ENCODE assay signal across 8 mouse cellular contexts in the genomic region with DNA sequence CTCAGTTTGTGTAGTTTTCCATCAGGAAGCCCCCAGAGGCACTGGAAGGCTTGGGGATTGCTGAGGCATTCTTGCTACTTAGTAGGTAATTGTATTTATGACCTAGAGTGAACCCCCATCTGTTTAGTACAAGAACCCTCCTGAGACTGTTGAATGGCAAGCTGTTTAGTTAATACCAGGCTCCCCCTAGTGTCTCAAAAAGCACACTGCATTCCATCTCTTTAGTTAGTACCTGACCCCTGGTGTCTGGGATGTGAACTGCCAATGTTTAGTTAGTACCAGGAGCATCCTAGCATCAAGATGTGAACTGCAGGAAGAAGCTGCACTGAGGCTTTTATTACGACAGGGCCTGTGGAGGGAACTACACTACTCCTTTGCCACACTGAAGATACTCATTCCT. TPM values are rescaled to one million over a fixed set of nuclear protein-coding genes. Genes with fewer than 3 reads are reported as not detected.
DNase-seq lines count a peak whose midpoint lies in the region; ATAC-seq and TF ChIP-seq lines count a peak whose summit lies in the region.
"Had no signal": no experiment of that assay in that cellular context is flagged by ENCODE, and none has a peak within 500 bp of the region (broad histone marks: within the 10 kb centered on the region; RNA-seq: fewer than 3 reads in every experiment).

No protein-coding gene starts in this region.

- POLR2A ChIA-PET in Patski (lab: Charles Lee): no interaction called here

- peak; percentile 57 for DNase-seq in Patski (ENCODE audit: low read depth, low spot score)
- DNase-seq in cerebellum, adult 11-12 months: peak; percentile 67
- DNase-seq in hindlimb bud, embryonic 11.5 days (ENCODE audit: extremely low spot score, low read depth, low spot score): peak; percentile 90
- peak; percentile 64 to 72 for DNase-seq in left cerebral cortex, adult 2 months (ENCODE audit: extremely low spot score in 1 of 2, low spot score in 2 of 2)
- DNase-seq in skeletal muscle tissue, adult 2 months (ENCODE audit: low read depth, low spot score): peak; percentile 83

- no peak overlapping the region for H3K4me3 ChIP-seq in forebrain, embryonic 16.5 days (replicated peaks; ENCODE audit: low read length)
- H3K4me3 ChIP-seq in left cerebral cortex, adult 2 months: no peak overlapping the region
- no peak overlapping the region for H3K4me3 ChIP-seq in midbrain, embryonic 13.5 days (replicated peaks)
- H3K4me3 ChIP-seq: liver, embryonic 15.5 days had no signal

- 53% methylated on average over 1 of the region's 1 CpGs for WGBS in forebrain, embryonic 16.5 days
- 44% methylated on average over 1 of the region's 1 CpGs for WGBS in midbrain, embryonic 13.5 days

- peak; percentile 97 for TF ChIP-seq CTCF in Patski (IDR thresholded peaks at IDR 0.05)
- peak; percentile 96 for TF ChIP-seq CTCF in left cerebral cortex, adult 2 months (IDR thresholded peaks at IDR 0.05)

- CTCF ChIA-PET in Patski (lab: Charles Lee): interaction anchor here (0.9 to 3.6 kb wide), 8 partner anchors 9 to 181 kb away, joined by 3 to 28 read pairs (median 4); no protein-coding TSS in a partner anchor

- no peaks in the 10 kb centered on the region for H3K36me3 ChIP-seq in forebrain, embryonic 16.5 days (ENCODE audit: control insufficient read depth, insufficient read depth)
- H3K36me3 ChIP-seq in midbrain, embryonic 13.5 days: no peaks in the 10 kb centered on the region
- H3K36me3 ChIP-seq: liver, embryonic 15.5 days had no signal

- in situ Hi-C loops in Patski (cut with MboI; ENCODE audit: low pct_unique_long_range_greater_than_20kb): loop anchor here (5.0 kb wide), 4 partner anchors 112 to 777 kb away; partner anchors contain the start of gene Mpp6

- H3K4me2 ChIP-seq in forebrain, embryonic 16.5 days (ENCODE audit: low read length): no peak overlapping the region
- H3K4me2 ChIP-seq in midbrain, embryonic 13.5 days (replicated peaks): no peak overlapping the region
- H3K4me2 ChIP-seq: liver, embryonic 15.5 days had no signal

- no peaks in the 10 kb centered on the region for H3K9me3 ChIP-seq in forebrain, embryonic 16.5 days (ENCODE audit: control insufficient read depth, low read length)
- no peaks in the 10 kb centered on the region for H3K9me3 ChIP-seq in midbrain, embryonic 13.5 days
- H3K9me3 ChIP-seq: liver, embryonic 15.5 days had no signal

- H3K27ac ChIP-seq in forebrain, embryonic 16.5 days (ENCODE audit: low read length): no peak overlapping the region
- no peak overlapping the region for H3K27ac ChIP-seq in left cerebral cortex, adult 2 months
- no peak overlapping the region for H3K27ac ChIP-seq in midbrain, embryonic 13.5 days
- H3K27ac ChIP-seq: liver, embryonic 15.5 days had no signal

- intact Hi-C loops in left cerebral cortex, adult 2 months (cut with DNase I): loop anchor here (1.0 to 5.0 kb wide), 4 partner anchors 42 to 775 kb away; no protein-coding TSS in a partner anchor

- H3K27me3 ChIP-seq in Patski: no peaks in the 10 kb centered on the region
- no peaks in the 10 kb centered on the region for H3K27me3 ChIP-seq in forebrain, embryonic 16.5 days (replicated peaks; ENCODE audit: control insufficient read depth, insufficient read depth, low read length)
- H3K27me3 ChIP-seq in midbrain, embryonic 13.5 days: no peaks in the 10 kb centered on the region
- H3K27me3 ChIP-seq: liver, embryonic 15.5 days had no signal

- no peaks in the 10 kb centered on the region for H3K4me1 ChIP-seq in forebrain, embryonic 16.5 days (replicated peaks; ENCODE audit: control insufficient read depth, insufficient read depth, low read length)
- H3K4me1 ChIP-seq in midbrain, embryonic 13.5 days (replicated peaks): no peaks in the 10 kb centered on the region

- H3K9ac ChIP-seq in forebrain, embryonic 16.5 days (replicated peaks; ENCODE audit: low read depth, low read length): no peak overlapping the region
- H3K9ac ChIP-seq in midbrain, embryonic 13.5 days (replicated peaks): no peak overlapping the region
- H3K9ac ChIP-seq: liver, embryonic 15.5 days had no signal

- peak; percentile 31 for ATAC-seq in Patski
- ATAC-seq in forebrain, embryonic 16.5 days: peak; percentile 68; the same call in 1 of the 2 replicates
- peak; percentile 67 for ATAC-seq in midbrain, embryonic 13.5 days

RNA-seq across cellular contexts. Expression of gene Gsdme, which starts 30.5 kb away (rescaled TPM):
- polyA plus RNA-seq in Patski (2021): 2.7 TPM
- 96.1 and 102 TPM in 2 replicates for polyA plus RNA-seq in forebrain, embryonic 16.5 days (2015; fragmentation: Nextera tagmentation; extraction: Ambion mirVana)
- total RNA-seq in left cerebral cortex, adult 2 months (2021): 10 to 100 TPM; 11.8 to 12.1 TPM
- 64.9 and 71.6 TPM in 2 replicates for polyA plus RNA-seq in midbrain, embryonic 13.5 days (2015; fragmentation: Nextera tagmentation; extraction: Ambion mirVana)

Comparison
In these comparisons a context has a peak if more than half of its experiments do, and no peak if none do; other contexts are left out.
1. RNA of gene Gsdme, which starts 30.5 kb away (polyA plus RNA-seq): 96.1 to 102 TPM in forebrain, embryonic 16.5 days and 64.9 to 71.6 TPM in midbrain, embryonic 13.5 days; 2.7 TPM in Patski (single experiment); every median in the first group is over 10 times any median in the second.
2. Peak in every context shown above with its lines, with median percentiles within 50 percentile points of each other: ATAC-seq and DNase-seq.